Mouse (Mus musculus) spleen, postnatal 4 days (tissue): ENCODE measurements at regions not wholly inside any gene's neighbourhood (a gene's known extent, or its start where the extent isn't known, plus 50 kb on each side); places are given as distances from the start of the nearest gene placed in this dataset.
A peak's percentile ranks its signal among the peaks of the same experiment; 100 is the strongest.

Experiments
- DNase-seq, 2 experiments: peaks; one replicate each; pipeline ENCODE4 v3.0.0; 2022; ENCODE audit warnings: low spot score in 2 of 2

DNA sequence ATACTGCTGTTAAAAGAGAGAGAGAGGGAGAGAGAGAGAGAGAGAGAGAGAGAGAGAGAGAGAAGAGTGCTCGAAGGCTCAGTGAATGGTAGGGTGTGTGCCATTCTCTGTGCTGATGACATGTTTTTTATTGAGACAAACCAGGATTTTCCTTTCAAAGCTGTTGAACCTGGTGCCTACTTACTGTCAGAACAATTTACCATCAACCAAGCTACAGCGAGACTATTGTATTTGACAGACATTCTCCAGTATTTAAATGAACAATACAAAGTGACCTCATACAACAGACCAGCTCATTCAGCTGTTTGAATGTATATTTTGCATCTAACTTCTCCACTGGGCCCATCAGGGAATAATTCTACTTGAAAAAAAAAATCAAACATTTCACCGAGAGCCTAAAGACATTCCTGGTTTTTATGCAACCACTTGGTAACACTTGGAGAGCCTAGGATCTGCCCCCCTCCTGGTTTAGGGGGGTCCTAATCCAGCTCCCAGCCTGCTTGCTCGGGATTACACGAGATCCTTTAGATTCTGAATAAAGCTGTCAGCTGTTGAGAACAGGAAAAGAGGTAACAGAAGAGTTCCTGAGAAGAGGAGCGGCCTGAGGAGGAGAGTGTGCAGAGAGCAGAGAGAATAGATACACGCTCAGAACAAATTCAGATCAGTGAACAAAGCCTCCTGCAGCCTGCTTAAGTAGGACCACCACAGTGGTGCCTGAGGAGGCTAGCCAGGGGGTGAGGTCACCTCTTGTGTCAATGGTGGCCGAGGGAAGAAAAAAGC lies 117.3 kb downstream of the Anapc10 start:
- DNase-seq: no peak

DNA sequence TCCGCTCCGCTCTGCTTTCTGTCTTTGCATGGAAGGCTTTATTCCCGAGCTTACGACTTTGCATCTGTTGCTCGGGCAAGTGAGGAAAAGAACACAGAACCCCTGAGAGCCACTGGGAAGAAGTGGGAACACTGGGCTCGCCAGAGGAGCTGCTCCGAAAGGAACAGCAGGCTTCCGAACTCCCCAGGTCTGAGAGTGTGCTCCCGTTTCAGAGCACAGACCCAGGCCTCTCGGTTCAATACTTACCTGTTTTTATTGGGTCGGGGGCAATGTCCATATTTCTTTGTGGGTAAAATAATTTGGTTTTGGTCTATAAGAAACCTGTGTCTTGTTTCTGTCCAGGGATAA lies 117.9 kb downstream of the Anapc10 start:
- no peak for DNase-seq

DNA sequence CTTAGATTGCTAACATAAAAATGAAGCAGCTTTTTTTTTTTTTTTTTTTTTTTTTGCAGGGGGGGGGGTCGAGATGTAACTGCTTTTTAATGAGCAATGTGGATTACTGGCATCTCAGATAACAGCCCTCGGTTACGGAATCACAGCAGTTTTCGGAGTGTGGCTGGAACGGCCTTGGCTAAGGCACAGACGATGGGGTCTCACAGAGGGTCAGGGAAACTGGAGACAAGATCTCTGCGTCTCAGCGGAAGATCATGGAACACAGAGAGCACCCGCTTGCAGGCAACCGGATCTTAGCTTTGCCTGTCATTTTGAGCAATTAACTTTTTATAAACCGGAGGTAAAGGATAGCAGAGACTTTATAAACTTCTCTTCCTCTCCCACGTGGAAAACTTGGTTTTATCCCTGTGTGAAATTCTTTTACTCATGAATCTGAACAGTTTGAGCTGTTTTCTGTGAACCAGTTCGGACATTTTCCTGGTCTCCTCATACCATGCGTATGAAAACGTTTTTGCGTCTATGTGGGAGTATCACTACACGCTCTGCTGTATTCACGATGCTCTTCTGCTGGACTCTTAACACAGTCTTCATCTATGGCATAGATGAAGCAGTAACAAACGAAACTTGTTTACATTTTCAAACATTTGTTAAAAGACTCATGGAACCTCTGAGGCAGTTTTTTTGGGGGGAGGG lies 118.5 kb downstream of the Anapc10 start:
- no peak for DNase-seq

DNA sequence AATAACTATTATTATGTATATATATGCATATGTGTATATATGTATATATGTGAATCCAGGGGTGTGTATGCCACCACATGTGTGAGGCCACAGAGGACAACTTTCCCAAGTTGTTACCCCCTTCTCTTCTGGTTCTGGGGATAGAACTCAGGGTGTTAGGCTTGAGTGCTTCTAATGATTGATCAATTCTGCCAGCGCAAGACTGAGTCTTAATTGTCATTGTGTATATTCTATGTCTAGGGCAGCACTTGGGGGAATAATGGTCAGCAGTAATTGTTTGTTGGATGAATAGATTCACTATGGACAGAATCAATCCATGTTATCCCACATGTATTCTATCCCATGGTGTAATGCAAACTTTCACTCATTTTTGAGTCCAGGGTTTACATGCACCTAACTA lies 127.3 kb downstream of the Anapc10 start:
- DNase-seq: no peak

DNA sequence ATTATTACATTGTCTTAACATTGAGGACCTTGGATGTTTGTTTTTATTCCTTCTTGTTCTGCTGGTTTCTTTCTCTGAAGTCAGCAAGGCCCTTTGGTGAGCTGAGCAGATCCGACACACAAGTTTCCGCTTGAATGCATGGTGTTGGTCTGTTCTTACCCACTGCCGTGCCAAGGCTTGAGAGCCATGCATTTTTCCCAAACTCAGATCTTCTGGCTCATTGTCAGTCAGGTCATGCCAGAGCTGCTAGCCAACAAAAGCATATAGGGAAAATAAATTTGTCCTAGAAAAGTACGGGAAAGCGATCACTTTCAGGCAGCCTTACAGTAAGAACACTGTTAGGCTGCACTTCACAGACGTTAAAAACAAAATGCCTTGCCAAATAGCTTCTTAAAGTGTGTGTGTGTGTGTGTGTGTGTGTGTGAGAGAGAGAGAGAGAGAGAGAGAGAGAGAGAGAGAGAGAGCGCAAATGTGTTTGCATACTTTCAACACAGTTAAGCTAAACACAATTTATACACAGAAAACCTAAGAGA lies 138.4 kb downstream of the Anapc10 start:
- no peak for DNase-seq

DNA sequence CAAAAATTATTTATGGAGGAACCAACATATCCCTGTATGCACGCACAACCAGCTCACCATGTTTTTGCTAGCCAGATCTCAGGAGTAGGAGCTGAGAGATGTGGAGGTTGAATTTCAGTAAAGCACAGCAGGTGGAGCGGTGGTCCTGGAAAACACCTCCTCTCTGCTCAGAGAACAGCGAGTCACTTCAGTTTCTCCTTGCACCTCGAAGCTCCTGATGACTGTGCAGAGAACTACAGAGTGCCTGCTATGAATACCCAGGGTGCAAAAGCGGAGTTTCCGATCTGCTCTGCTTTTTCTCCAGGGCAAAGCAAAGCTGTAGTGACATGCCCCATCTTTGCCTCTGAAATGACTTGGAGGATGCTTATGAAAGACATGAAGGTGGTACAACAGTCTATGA lies 138.9 kb downstream of the Anapc10 start:
- no peak for DNase-seq

DNA sequence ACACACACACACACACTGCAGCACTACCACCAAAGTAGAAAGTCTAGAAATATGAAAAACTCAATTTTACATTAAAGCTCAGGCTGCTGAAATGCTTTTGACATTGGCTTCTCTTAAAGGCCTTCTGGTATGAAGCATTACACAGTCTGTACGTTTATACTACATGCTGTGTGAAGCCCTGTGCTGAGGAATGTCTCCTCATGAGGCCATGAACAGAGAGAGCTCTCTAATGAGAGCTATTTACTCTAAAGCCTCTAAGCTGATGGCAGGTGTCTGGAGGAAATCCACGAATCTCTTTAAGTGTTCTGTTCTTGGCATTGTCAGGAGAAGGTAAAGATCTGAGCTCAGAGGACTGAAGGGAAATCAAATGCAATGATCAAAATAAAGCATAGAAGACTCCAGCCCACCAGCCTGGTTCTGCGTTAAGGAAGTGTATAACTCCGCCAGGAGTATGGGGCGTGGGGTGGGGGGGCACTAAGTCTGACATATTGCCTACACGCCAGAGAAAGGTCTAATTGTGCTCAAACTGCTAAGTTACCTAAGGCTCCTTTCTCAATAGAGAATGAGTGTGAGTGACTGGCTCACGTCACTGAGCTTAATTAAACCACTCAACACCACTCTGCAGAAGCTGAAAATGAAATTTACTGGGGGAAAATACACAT lies 160.9 kb downstream of the Anapc10 start:
- DNase-seq: no peak

DNA sequence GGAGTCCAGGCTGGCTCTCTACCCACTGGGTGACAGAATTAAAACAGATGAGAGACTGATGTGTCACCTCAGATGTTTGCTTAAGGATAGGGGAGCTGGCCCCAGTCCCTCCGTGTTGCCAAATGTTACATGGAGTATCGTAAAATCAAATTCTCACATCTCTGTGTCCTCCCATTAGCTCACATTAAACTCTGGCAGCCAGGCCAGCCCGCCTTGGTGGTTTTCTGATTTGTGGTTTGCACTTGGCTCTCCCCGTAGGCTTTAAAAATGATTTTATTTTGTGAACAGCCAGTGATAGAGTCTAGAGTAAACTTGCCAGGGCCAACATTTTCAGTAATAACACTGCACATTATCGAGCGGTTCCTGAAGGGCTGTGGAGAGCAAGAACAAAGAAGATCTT lies 149.8 kb downstream of the Hhip start:
- peak in 1 of 2 experiments; percentile 37 for DNase-seq
